Mouse (Mus musculus): ENCODE measurements at regions not wholly inside any gene's neighbourhood (a gene's known extent, or its start where the extent isn't known, plus 50 kb on each side); places are given as distances from the start of the nearest gene placed in this dataset.
"Not testable (repeated sequence)": the region's sequence is repeated elsewhere in the genome, so short reads cannot be mapped to it uniquely, and the experiment has no call there.

GRCm38 (mm10) chr7:73199967-73200366 lies 175.3 kb upstream of the Rgma start:
- DNase-seq: no peak

GRCm38 (mm10) chr7:73201330-73201729 lies 174.0 kb upstream of the Rgma start:
- DNase-seq: no peak

- no peak for DNase-seq
Measured at GRCm38 (mm10) chr7:73206922-73207811, 168.1 kb upstream of the Rgma start.

GRCm38 (mm10) chr7:73208479-73208816 lies 166.9 kb upstream of the Rgma start:
- DNase-seq: no peak

GRCm38 (mm10) chr7:73208817-73209602 lies 166.3 kb upstream of the Rgma start:
- no peak for DNase-seq

GRCm38 (mm10) chr7:73210078-73210477 lies 165.2 kb upstream of the Rgma start:
- DNase-seq: no peak

GRCm38 (mm10) chr7:73222237-73222915 lies 152.9 kb upstream of the Rgma start:
- no peak for DNase-seq

- no peak for DNase-seq
Measured at GRCm38 (mm10) chr7:73222929-73223512, 152.3 kb upstream of the Rgma start.

- no peak for DNase-seq
Measured at GRCm38 (mm10) chr7:73233539-73234158, 141.7 kb upstream of the Rgma start.

- DNase-seq: no peak
Measured at GRCm38 (mm10) chr7:73238486-73238885, 136.8 kb upstream of the Rgma start.

- no peak for DNase-seq
Measured at GRCm38 (mm10) chr7:73243591-73244355, 131.5 kb upstream of the Rgma start.

- no peak for DNase-seq
Measured at GRCm38 (mm10) chr7:73245431-73245830, 129.9 kb upstream of the Rgma start.

GRCm38 (mm10) chr7:73250593-73250992 lies 124.7 kb upstream of the Rgma start:
- DNase-seq: no peak

GRCm38 (mm10) chr7:73251187-73251740 lies 124.0 kb upstream of the Rgma start:
- DNase-seq: no peak

- DNase-seq: not testable (repeated sequence)
Measured at GRCm38 (mm10) chr7:73254972-73255371, 120.3 kb upstream of the Rgma start.

- DNase-seq: no peak
Measured at GRCm38 (mm10) chr7:73260140-73260539, 115.2 kb upstream of the Rgma start.

GRCm38 (mm10) chr7:73261750-73262149 lies 113.6 kb upstream of the Rgma start:
- DNase-seq: no peak

- no peak for DNase-seq
Measured at GRCm38 (mm10) chr7:73262526-73262925, 112.8 kb upstream of the Rgma start.

GRCm38 (mm10) chr7:73269626-73270025 lies 105.7 kb upstream of the Rgma start:
- no peak for DNase-seq

- DNase-seq: no peak
Measured at GRCm38 (mm10) chr7:73272787-73273186, 102.5 kb upstream of the Rgma start.

- DNase-seq: peak; percentile 37
Measured at GRCm38 (mm10) chr7:73275814-73276271, 99.5 kb upstream of the Rgma start.

Data from adrenal gland, postnatal 25 days (tissue).